In the genomic region with DNA sequence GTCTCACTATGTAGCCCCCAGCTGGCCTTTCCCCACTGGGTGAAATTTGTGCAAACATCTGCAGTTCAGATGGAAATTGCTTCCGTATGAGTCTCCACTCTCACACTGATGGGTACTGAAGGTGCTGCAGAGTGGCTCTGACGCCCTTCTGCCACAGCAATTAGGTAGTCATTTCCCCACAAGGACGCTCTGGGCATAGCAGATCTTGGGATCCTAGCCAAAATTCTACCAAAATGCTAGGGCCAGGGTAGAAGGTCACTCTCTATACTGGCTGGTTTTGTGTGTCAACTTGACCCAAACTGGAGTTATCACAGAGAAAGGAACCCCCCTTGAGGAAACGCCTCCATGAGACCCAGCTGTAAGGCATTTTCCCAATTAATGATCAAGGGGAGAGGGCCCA, we compare ENCODE assay signal across 18 mouse cellular contexts. TPM values are rescaled to one million over a fixed set of nuclear protein-coding genes. Genes with fewer than 3 reads are reported as not detected.
"Had no signal": no experiment of that assay in that cellular context is flagged by ENCODE, and none has a peak within 500 bp of the region (broad histone marks: within the 10 kb centered on the region; RNA-seq: fewer than 3 reads in every experiment).

No protein-coding gene starts in this region.

- DNase-seq: kidney, adult 18-20 months; kidney, adult 9 months; kidney, postnatal 14 days; kidney, postnatal 4 days; left cerebral cortex, postnatal 4 days; lung, adult 18-20 months; lung, postnatal 10 days; lung, postnatal 36 days; right cerebral cortex, adult 18-20 months; right cerebral cortex, postnatal 14 days; right cerebral cortex, postnatal 4 days; thymus, adult 2 months; thymus, postnatal 14 days had no signal

RNA-seq across cellular contexts. Expression of gene Prap1, which starts 10.8 kb away (rescaled TPM):
- total RNA-seq: layer of hippocampus, adult 18-20 months; layer of hippocampus, postnatal 14 days; left cerebral cortex, adult 8-10 months; left cerebral cortex, postnatal 14 days; left cerebral cortex, postnatal 4 days; neutrophil, adult 5-6 weeks had no signal

RNA-seq across cellular contexts. Expression of gene Caly, which starts 21.7 kb away (rescaled TPM):
- total RNA-seq: neutrophil, adult 5-6 weeks had no signal
